Mouse (Mus musculus): ENCODE results near the gene Inpp5k. TPM values are rescaled to one million over a fixed set of nuclear protein-coding genes. Genes with fewer than 3 reads are reported as not detected.
A peak's percentile ranks its signal among the peaks of the same experiment; 100 is the strongest.

Inpp5k gene
- total RNA-seq, 1 experiment from 2014 or later = 36.3 TPM

- 0 out of 2 replicates have a peak, but pooled peaks have one; percentile 0 for ATAC-seq (replicated peaks; ENCODE audit: low read depth, poor library complexity, severe bottlenecking)
Measured at GRCm38 (mm10) chr11:75652942-75653684, 22.3 kb downstream of the Inpp5k start.

- ATAC-seq (replicated peaks; ENCODE audit: low read depth, poor library complexity, severe bottlenecking) = peak; percentile 45
Measured at GRCm38 (mm10) chr11:75653781-75654470, 23.1 kb downstream of the Inpp5k start.

GRCm38 (mm10) chr11:75654471-75655390, 23.9 kb downstream of the Inpp5k start:
- ATAC-seq (replicated peaks; ENCODE audit: low read depth, poor library complexity, severe bottlenecking) = no peak; the same call in 1 of the 2 replicates

- no peak for ATAC-seq (replicated peaks; ENCODE audit: low read depth, poor library complexity, severe bottlenecking)
Measured at GRCm38 (mm10) chr11:75655621-75656545, 25.1 kb downstream of the Inpp5k start.

- no peak for ATAC-seq (replicated peaks; ENCODE audit: low read depth, poor library complexity, severe bottlenecking)
Measured at GRCm38 (mm10) chr11:75656621-75657590, 26.1 kb downstream of the Inpp5k start.

GRCm38 (mm10) chr11:75657841-75658240, 27.1 kb downstream of the Inpp5k start:
- no peak for ATAC-seq (replicated peaks; ENCODE audit: low read depth, poor library complexity, severe bottlenecking)

- ATAC-seq (replicated peaks; ENCODE audit: low read depth, poor library complexity, severe bottlenecking) = no peak
Measured at GRCm38 (mm10) chr11:75658311-75658710, 27.5 kb downstream of the Inpp5k start.

GRCm38 (mm10) chr11:75658996-75659750, 28.4 kb downstream of the Inpp5k start:
- ATAC-seq (replicated peaks; ENCODE audit: low read depth, poor library complexity, severe bottlenecking) = no peak

- no peak for ATAC-seq (replicated peaks; ENCODE audit: low read depth, poor library complexity, severe bottlenecking)
Measured at GRCm38 (mm10) chr11:75660081-75660590, 29.3 kb downstream of the Inpp5k start.

GRCm38 (mm10) chr11:75660941-75661800, 30.4 kb downstream of the Inpp5k start:
- no peak for ATAC-seq (replicated peaks; ENCODE audit: low read depth, poor library complexity, severe bottlenecking)

- no peak for ATAC-seq (replicated peaks; ENCODE audit: low read depth, poor library complexity, severe bottlenecking)
Measured at GRCm38 (mm10) chr11:75662131-75662530, 31.3 kb downstream of the Inpp5k start.

- no peak for ATAC-seq (replicated peaks; ENCODE audit: low read depth, poor library complexity, severe bottlenecking)
Measured at GRCm38 (mm10) chr11:75666296-75666695, 35.5 kb downstream of the Inpp5k start.

- ATAC-seq (replicated peaks; ENCODE audit: low read depth, poor library complexity, severe bottlenecking) = peak; percentile 48
Measured at GRCm38 (mm10) chr11:75668621-75669020, 37.8 kb downstream of the Inpp5k start.

- ATAC-seq (replicated peaks; ENCODE audit: low read depth, poor library complexity, severe bottlenecking) = peak; percentile 42
Measured at GRCm38 (mm10) chr11:75669176-75669852, 38.5 kb downstream of the Inpp5k start.

- peak; percentile 43 for ATAC-seq (replicated peaks; ENCODE audit: low read depth, poor library complexity, severe bottlenecking)
Measured at GRCm38 (mm10) chr11:75669853-75670200, 39.0 kb downstream of the Inpp5k start.

All from common myeloid progenitor, adult 5-6 weeks (primary cell).